Mouse (Mus musculus) kidney, adult 2 months (tissue): ENCODE results near the gene Gm14440. TPM values are rescaled to one million over a fixed set of nuclear protein-coding genes. Genes with fewer than 3 reads are reported as not detected.
"Not testable (repeated sequence)": the region's sequence is repeated elsewhere in the genome, so short reads cannot be mapped to it uniquely, and the experiment has no call there.

Source experiments
- DNase-seq: peaks from one replicate; pipeline ENCODE4 v3.0.0; 2021
- H3K27ac ChIP-seq: fragments of 200-500 bp; 2 replicates; pipeline ENCODE4 v1.5.1; 2012; ENCODE audit warnings: low read depth, low read length, control low read depth, inconsistent platforms; ENCODE audit not compliant: insufficient read depth
- H3K27me3 ChIP-seq: fragments of 200-500 bp; replicated peaks from 2 replicates; pipeline ENCODE4 v1.6.1; 2012; ENCODE audit warnings: mild to moderate bottlenecking, moderate library complexity, low read length, inconsistent platforms; ENCODE audit not compliant: control insufficient read depth, insufficient read depth
- H3K36me3 ChIP-seq: fragments of 200-500 bp; 2 replicates; pipeline ENCODE4 v1.6.1; 2012; ENCODE audit warnings: mild to moderate bottlenecking, moderate library complexity, low read length, inconsistent platforms; ENCODE audit not compliant: control insufficient read depth, insufficient read depth
- H3K4me1 ChIP-seq: fragments of 200-500 bp; 2 replicates; pipeline ENCODE4 v1.6.1; 2011; ENCODE audit warnings: low read length; ENCODE audit not compliant: control insufficient read depth, insufficient read depth
- H3K4me3 ChIP-seq: fragments of 200-500 bp; 2 replicates; pipeline ENCODE4 v1.5.1; 2011; ENCODE audit warnings: mild to moderate bottlenecking, low read depth, low read length, control low read depth; ENCODE audit not compliant: insufficient read depth
- WGBS: fragments of 180-500 bp; shearing (Covaris S2); methylation state at CpG from one replicate; pipeline ENCODE4 v1.1.7; 2018; 5-methylcytosine and 5-hydroxymethylcytosine counted together
- polyA plus RNA-seq: library from polyadenylated mRNA; depleted of rRNA; stranded (reverse); fragments of >200 nt; gene quantifications from 2 replicates; pipeline ENCODE4 v1.2.3, GENCODE M21; 2012; rRNA removed

The Gm14440 gene
- not detected in 2 replicates for polyA plus RNA-seq

- H3K4me3 ChIP-seq, H3K4me1 ChIP-seq, H3K27me3 ChIP-seq, H3K36me3 ChIP-seq, DNase-seq, H3K27ac ChIP-seq: not testable (repeated sequence)
- no CpG with 5 or more reads among the region's 6 CpGs for WGBS
These were observed at the start of gene Gm14440 for GRCm38 (mm10) chr2:175274825-175275224. Gene Gm14440, plus strand, starts transcription at chr2:175275125.

Other genes starting within 250 kb of the Gm14440 start
- not detected in 2 replicates for gene Gm14393, start 207.3 kb upstream of the Gm14440 start, polyA plus RNA-seq
- 1.0 and 1.1 TPM in 2 replicates for gene Gm14399, start 133.1 kb upstream of the Gm14440 start, polyA plus RNA-seq
- 0.24 and 0.41 TPM in 2 replicates for gene Gm14443, start 99.3 kb upstream of the Gm14440 start, polyA plus RNA-seq
- gene Gm14391, start 68.2 kb upstream of the Gm14440 start, polyA plus RNA-seq = 6.2 and 8.9 TPM in 2 replicates
- gene Gm4631, start 63.1 kb downstream of the Gm14440 start, polyA plus RNA-seq = 2.4 and 3.4 TPM in 2 replicates
- gene Zfp968, start 97.3 kb downstream of the Gm14440 start, polyA plus RNA-seq = 0.71 and 1.9 TPM in 2 replicates
- gene Gm4724, start 160.7 kb downstream of the Gm14440 start, polyA plus RNA-seq = 5.0 and 7.6 TPM in 2 replicates
- 0.31 and 0.61 TPM in 2 replicates for gene Zfp965, start 194.9 kb downstream of the Gm14440 start, polyA plus RNA-seq